Mouse (Mus musculus) left cerebral cortex, adult 2 months (tissue): ENCODE data around the gene Ptprm. TPM values are rescaled to one million over a fixed set of nuclear protein-coding genes. Genes with fewer than 3 reads are reported as not detected.

Source experiments
- DNase-seq, 2 experiments: peaks; one replicate each; pipeline ENCODE4 v3.0.0; 2021 to 2022; ENCODE audit warnings: low spot score in 2 of 2, mixed read lengths in 1 of 2; ENCODE audit errors: extremely low spot score in 1 of 2
- H3K27ac ChIP-seq: fragments of 200-600 bp; 2 replicates; pipeline ENCODE4 v1.8.1; 2022
- H3K4me3 ChIP-seq: fragments of 200-600 bp; 2 replicates; pipeline ENCODE4 v1.8.1; 2022
- CTCF ChIP-seq: fragments of 200-600 bp; IDR thresholded peaks from 2 replicates; pipeline ENCODE4 v1.8.1; 2022; ENCODE audit warnings: antibody characterized with exemption, mild to moderate bottlenecking, moderate library complexity
- intact Hi-C: fragments of 180-260 bp; cut with DNase I; formaldehyde crosslinking; loops from one replicate; pipeline ENCODE4 v1.15.1; 2025
- total RNA-seq, 2 experiments: library from RNA; stranded (reverse); gene quantifications; 2 replicates each; pipeline ENCODE4 v1.2.3; 2021

Ptprm gene
- total RNA-seq, 2 experiments from 2014 or later: 37.6 to 42.5 TPM

- Histone ChIP-seq H3K4me3 (no peak overlapping the region), H3K27ac (no peak overlapping the region)
- no peak for DNase-seq
- no peak for TF ChIP-seq CTCF
- intact Hi-C loops: loop anchor here (5.0 kb wide), 1 partner anchor 781 kb away; no protein-coding TSS in a partner anchor
Observed at GRCm38 (mm10) chr17:67358541-67358940, 4.3 kb upstream of the Ptprm start.

GRCm38 (mm10) chr17:67357191-67357590 lies 2.9 kb upstream of the Ptprm start:
- intact Hi-C loops: loop anchor here (5.0 kb wide), 1 partner anchor 780 kb away; no protein-coding TSS in a partner anchor
- Histone ChIP-seq H3K27ac (no peak overlapping the region), H3K4me3 (no peak overlapping the region)
- DNase-seq: no peak
- no peak for TF ChIP-seq CTCF

GRCm38 (mm10) chr17:67355251-67355650 lies 994 bp upstream of the Ptprm start:
- no peak for TF ChIP-seq CTCF
- peak overlapping the region; percentile 76; the same call in 1 of the 2 replicates for H3K4me3 ChIP-seq
- no peak overlapping the region for H3K27ac ChIP-seq
- intact Hi-C loops: loop anchor here (5.0 kb wide), 1 partner anchor 778 kb away; no protein-coding TSS in a partner anchor
- DNase-seq: no peak

- DNase-seq: peak in 1 of 2 experiments; percentile 18
- intact Hi-C loops: loop anchor here (1.0 to 5.0 kb wide), 7 partner anchors 97 to 672 kb away; no protein-coding TSS in a partner anchor
- H3K4me3 ChIP-seq: peak overlapping the region; percentile 76
- TF ChIP-seq CTCF: no peak
- H3K27ac ChIP-seq: peak overlapping the region; percentile 86
Observed at GRCm38 (mm10) chr17:67353796-67354450, 334 bp downstream of the Ptprm start.

- peak overlapping the region; percentile 76 for H3K4me3 ChIP-seq
- peak; percentile 2; the same call in 1 of the 2 replicates for TF ChIP-seq CTCF
- DNase-seq: peak; percentile 16 to 29
- intact Hi-C loops: loop anchor here (5.0 kb wide), 5 partner anchors 96 to 671 kb away; no protein-coding TSS in a partner anchor
- peak overlapping the region; percentile 86 for H3K27ac ChIP-seq
Observed at GRCm38 (mm10) chr17:67352956-67353795, 1.1 kb downstream of the Ptprm start.

GRCm38 (mm10) chr17:67351423-67351822 lies 2.8 kb downstream of the Ptprm start:
- no peak for TF ChIP-seq CTCF
- Histone ChIP-seq H3K4me3 (peak overlapping the region; percentile 76; the same call in 1 of the 2 replicates), H3K27ac (no peak overlapping the region)
- intact Hi-C loops: loop anchor here (5.0 kb wide), 5 partner anchors 94 to 669 kb away; no protein-coding TSS in a partner anchor
- DNase-seq: no peak

- intact Hi-C loops: loop anchor here (5.0 kb wide), 5 partner anchors 93 to 668 kb away; no protein-coding TSS in a partner anchor
- Histone ChIP-seq H3K4me3 (no peak overlapping the region), H3K27ac (no peak overlapping the region)
- no peak for DNase-seq
- no peak for TF ChIP-seq CTCF
Observed at GRCm38 (mm10) chr17:67350536-67350935, 3.7 kb downstream of the Ptprm start.

GRCm38 (mm10) chr17:67349594-67349993 lies 4.7 kb downstream of the Ptprm start:
- TF ChIP-seq CTCF: peak; percentile 24
- Histone ChIP-seq H3K4me3 (no peak overlapping the region), H3K27ac (no peak overlapping the region)
- DNase-seq: no peak
- intact Hi-C loops: loop anchor here (10.0 kb wide), 1 partner anchor 145 kb away; no protein-coding TSS in a partner anchor

- no peak for TF ChIP-seq CTCF
- H3K27ac ChIP-seq: no peak overlapping the region
- no peak overlapping the region for H3K4me3 ChIP-seq
- DNase-seq: no peak
- intact Hi-C loops: loop anchor here (10.0 kb wide), 1 partner anchor 142 kb away; no protein-coding TSS in a partner anchor
Observed at GRCm38 (mm10) chr17:67346921-67347320, 7.3 kb downstream of the Ptprm start.

- Histone ChIP-seq H3K4me3 (no peak overlapping the region), H3K27ac (no peak overlapping the region)
- intact Hi-C loops: loop anchor here (10.0 kb wide), 1 partner anchor 140 kb away; no protein-coding TSS in a partner anchor
- DNase-seq: no peak
- no peak for TF ChIP-seq CTCF
Observed at GRCm38 (mm10) chr17:67345157-67345556, 9.1 kb downstream of the Ptprm start.

GRCm38 (mm10) chr17:67343471-67343870 lies 10.8 kb downstream of the Ptprm start:
- Histone ChIP-seq H3K27ac (no peak overlapping the region), H3K4me3 (no peak overlapping the region)
- no peak for DNase-seq
- intact Hi-C loops: loop anchor here (10.0 kb wide), 1 partner anchor 139 kb away; no protein-coding TSS in a partner anchor
- TF ChIP-seq CTCF: no peak
